Mouse (Mus musculus) CH12.LX (cell line): ENCODE measurements around the gene Fam13c. TPM values are rescaled to one million over a fixed set of nuclear protein-coding genes. Genes with fewer than 3 reads are reported as not detected.

Source experiments
- DNase-seq: peaks from one replicate; pipeline ENCODE4 v3.0.0-alpha.2; 2013; ENCODE audit errors: extremely low read depth
- H3K27ac ChIP-seq: 2 replicates; pipeline ENCODE4 v1.5.1; 2012; ENCODE audit warnings: low read depth, mild to moderate bottlenecking, control low read depth, moderate library complexity; ENCODE audit not compliant: insufficient read depth
- H3K27me3 ChIP-seq: replicated peaks from 2 replicates; pipeline ENCODE3; 2012; ENCODE audit warnings: inconsistent platforms
- H3K36me3 ChIP-seq, 2 experiments: replicated peaks in 1 of 2; 2 replicates each; pipeline versions ENCODE3 to v1.6.1; 2012; ENCODE audit warnings: inconsistent platforms in 1 of 2, low read length in 1 of 2, mild to moderate bottlenecking in 1 of 2, mixed read lengths in 1 of 2, moderate library complexity in 1 of 2; ENCODE audit not compliant: control insufficient read depth in 1 of 2, insufficient read depth in 1 of 2
- H3K4me1 ChIP-seq, 2 experiments: 2 replicates each; pipeline ENCODE4 v1.6.1; 2012; ENCODE audit warnings: inconsistent platforms in 1 of 2, moderate library complexity in 1 of 2; ENCODE audit not compliant: insufficient read depth in 2 of 2, control insufficient read depth in 1 of 2
- H3K4me2 ChIP-seq: 2 replicates; pipeline ENCODE4 v1.6.1; 2012; ENCODE audit warnings: low read depth, mild to moderate bottlenecking, control low read depth; ENCODE audit not compliant: poor library complexity, insufficient read depth, severe bottlenecking
- H3K4me3 ChIP-seq, 3 experiments: fragments of 150-350 bp in 1 of 3; sonication (generic) in 1 of 3; replicated peaks in 1 of 3; 2 replicates each; pipeline versions ENCODE3 to v1.5.1; 2011 to 2012; ENCODE audit warnings: low read depth in 2 of 3, low read length in 2 of 3, mild to moderate bottlenecking in 2 of 3, moderate library complexity in 2 of 3, control low read depth in 1 of 3, improper control_type of control experiment in 1 of 3, inconsistent platforms in 1 of 3, mixed read lengths in 1 of 3; ENCODE audit not compliant: poor library complexity in 1 of 3
- H3K79me2 ChIP-seq: replicated peaks from 2 replicates; pipeline ENCODE4 v1.6.1; 2012; ENCODE audit warnings: mild to moderate bottlenecking, moderate library complexity; ENCODE audit not compliant: control insufficient read depth, poor library complexity, insufficient read depth, severe bottlenecking; ENCODE audit errors: extremely low read depth
- H3K9ac ChIP-seq: 2 replicates; pipeline ENCODE4 v1.6.1; 2012; ENCODE audit warnings: low read depth, mild to moderate bottlenecking, control low read depth, moderate library complexity; ENCODE audit not compliant: insufficient read depth
- H3K9me3 ChIP-seq: replicated peaks from 2 replicates; pipeline ENCODE3; 2012; ENCODE audit warnings: low read length, inconsistent platforms, mixed read lengths
- BHLHE40 ChIP-seq: IDR thresholded peaks from 2 replicates; pipeline ENCODE4 v1.6.1; 2011; ENCODE audit warnings: mild to moderate bottlenecking, low read depth, low read length, improper control_type of control experiment
- CHD1 ChIP-seq: IDR thresholded peaks from 2 replicates; pipeline ENCODE4 v1.6.1; 2012; ENCODE audit warnings: low read depth, low read length, improper control_type of control experiment, inconsistent platforms
- CTCF ChIP-seq, 2 experiments: IDR thresholded peaks in 1 of 2; conservative IDR thresholded peaks in 1 of 2; 2 replicates each; pipeline ENCODE4 v1.5.1; 2011 to 2012; ENCODE audit warnings: low read depth in 2 of 2, low read length in 2 of 2, improper control_type of control experiment in 1 of 2, inconsistent platforms in 1 of 2, mild to moderate bottlenecking in 1 of 2, moderate library complexity in 1 of 2
- ELF1 ChIP-seq: IDR thresholded peaks from 2 replicates; pipeline ENCODE4 v1.6.1; 2014; ENCODE audit warnings: low read depth, mild to moderate bottlenecking, inconsistent platforms, low read length, improper control_type of control experiment
- ETS1 ChIP-seq: conservative IDR thresholded peaks from 2 replicates; pipeline ENCODE4 v1.6.1; 2012; ENCODE audit warnings: low read depth, mild to moderate bottlenecking, inconsistent platforms, low read length, improper control_type of control experiment, moderate library complexity
- GABPA ChIP-seq: IDR thresholded peaks from 2 replicates; pipeline ENCODE4 v1.6.1; 2012; ENCODE audit warnings: low read depth, low read length, improper control_type of control experiment, inconsistent platforms; ENCODE audit not compliant: insufficient replicate concordance
- IRF4 ChIP-seq: IDR thresholded peaks from 2 replicates; pipeline ENCODE4 v1.6.1; 2014; ENCODE audit warnings: low read depth, mild to moderate bottlenecking, inconsistent platforms, low read length, improper control_type of control experiment
- MAZ ChIP-seq: IDR thresholded peaks from 2 replicates; pipeline ENCODE4 v1.6.1; 2012; ENCODE audit warnings: low read depth, mild to moderate bottlenecking, inconsistent platforms, low read length, improper control_type of control experiment, moderate library complexity
- MXI1 ChIP-seq: IDR thresholded peaks from 2 replicates; pipeline ENCODE4 v1.6.1; 2011; ENCODE audit warnings: mild to moderate bottlenecking, low read depth, low read length, improper control_type of control experiment
- MYC ChIP-seq: IDR thresholded peaks from 2 replicates; pipeline ENCODE4 v1.6.1; 2011; ENCODE audit warnings: low read depth, mild to moderate bottlenecking, improper control_type of control experiment, low read length
- NRF1 ChIP-seq: IDR thresholded peaks from 2 replicates; pipeline ENCODE4 v1.6.1; 2014; ENCODE audit warnings: low read depth, mild to moderate bottlenecking, inconsistent platforms, low read length, improper control_type of control experiment, moderate library complexity
- RCOR1 ChIP-seq: conservative IDR thresholded peaks from 2 replicates; pipeline ENCODE4 v1.6.1; 2012; ENCODE audit warnings: low read depth, mild to moderate bottlenecking, inconsistent platforms, low read length, improper control_type of control experiment
- SIN3A ChIP-seq: IDR thresholded peaks from 2 replicates; pipeline ENCODE4 v1.6.1; 2012; ENCODE audit warnings: low read length, improper control_type of control experiment, inconsistent platforms
- SMC3 ChIP-seq: IDR thresholded peaks from 2 replicates; pipeline ENCODE4 v1.6.1; 2011; ENCODE audit warnings: low read depth, low read length, improper control_type of control experiment
- USF2 ChIP-seq: conservative IDR thresholded peaks from 2 replicates; pipeline ENCODE4 v1.6.1; 2011; ENCODE audit warnings: low read depth, low read length, improper control_type of control experiment
- ZC3H11A ChIP-seq: IDR thresholded peaks from 2 replicates; pipeline ENCODE4 v1.6.1; 2012; ENCODE audit warnings: low read depth, mild to moderate bottlenecking, inconsistent platforms, low read length, improper control_type of control experiment
- ZMIZ1 ChIP-seq: IDR thresholded peaks from 2 replicates; pipeline ENCODE4 v1.6.1; 2012; ENCODE audit warnings: low read depth, mild to moderate bottlenecking, inconsistent platforms, low read length, improper control_type of control experiment
- dilution Hi-C: fragments of 300-500 bp; cut with MboI; formaldehyde crosslinking; loops from 2 replicates; pipeline ENCODE4 v1.14.3; 2020; ENCODE audit warnings: low sequenced_read_pairs; ENCODE audit not compliant: extremely low pct_unique_long_range_greater_than_20kb, extremely low pct_ligation_motif_present
- in situ Hi-C: fragments of 300-500 bp; cut with MboI; formaldehyde crosslinking; loops from 3 replicates; pipeline ENCODE4 v1.14.3; 2019; ENCODE audit warnings: low sequenced_read_pairs, low pct_ligation_motif_present, low pct_unique_long_range_greater_than_20kb, mixed read lengths
- polyA plus RNA-seq: library from polyadenylated mRNA; unstranded; fragments of >175 nt; gene quantifications from 2 replicates; pipeline ENCODE4 v1.2.1, GENCODE M21; 2012; ENCODE audit warnings: low read depth; ENCODE audit not compliant: insufficient read length
- total RNA-seq, 2 experiments: library from RNA; depleted of rRNA; stranded (reverse); fragments of 300-350 nt in 1 of 2; fragments of >200 nt in 1 of 2; gene quantifications; 2 replicates each; pipeline ENCODE4 v1.2.3; 2012 to 2014

The Fam13c gene
- total and polyA plus RNA-seq, 3 experiments = not detected

DNA sequence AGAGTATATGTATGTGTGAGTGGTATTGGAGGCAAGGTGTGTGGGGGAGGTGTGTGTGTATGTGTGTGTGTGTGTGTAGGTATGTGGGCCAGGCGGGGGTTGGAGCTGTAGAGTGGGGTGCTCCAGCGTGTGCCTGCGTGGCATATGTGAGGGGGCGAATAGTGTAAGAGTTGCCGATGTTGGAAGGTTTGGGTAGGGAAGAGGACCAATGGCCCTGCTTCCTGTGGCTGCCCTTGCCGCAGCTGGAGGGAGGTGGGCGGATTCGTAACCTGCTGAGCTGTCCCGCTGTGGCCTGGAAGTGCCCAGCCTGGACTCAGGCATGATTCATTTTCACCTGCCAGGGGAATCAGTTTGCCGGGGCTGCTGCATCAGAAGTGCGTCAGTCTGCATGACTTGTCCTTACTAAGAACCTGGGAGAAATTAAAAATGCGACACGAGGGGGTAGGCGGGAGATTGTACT lies 79.4 kb downstream of the Fam13c start:
- Histone ChIP-seq H3K4me3 (no peak overlapping the region), H3K79me2 (no peaks in the 10 kb centered on the region), H3K9ac (no peak overlapping the region), H3K36me3 (no peaks in the 10 kb centered on the region), H3K27me3 (no peaks in the 10 kb centered on the region), H3K27ac (no peak overlapping the region), H3K4me1 (no peaks in the 10 kb centered on the region)
- in situ Hi-C loops = no loop called here
- dilution Hi-C loops = no loop called here
- DNase-seq = no peak
- TF ChIP-seq ZC3H11A (no peak), MYC (no peak), CHD1 (no peak), RCOR1 (no peak), MXI1 (no peak), ETS1 (no peak), SIN3A (no peak), IRF4 (no peak), GABPA (no peak), USF2 (no peak), MAZ (no peak)
- TF ChIP-seq, all 38 proteins: peak for 0
- peaks cover 84% of the 10 kb centered on the region for H3K9me3 ChIP-seq
- no peak overlapping the region for H3K4me2 ChIP-seq

DNA sequence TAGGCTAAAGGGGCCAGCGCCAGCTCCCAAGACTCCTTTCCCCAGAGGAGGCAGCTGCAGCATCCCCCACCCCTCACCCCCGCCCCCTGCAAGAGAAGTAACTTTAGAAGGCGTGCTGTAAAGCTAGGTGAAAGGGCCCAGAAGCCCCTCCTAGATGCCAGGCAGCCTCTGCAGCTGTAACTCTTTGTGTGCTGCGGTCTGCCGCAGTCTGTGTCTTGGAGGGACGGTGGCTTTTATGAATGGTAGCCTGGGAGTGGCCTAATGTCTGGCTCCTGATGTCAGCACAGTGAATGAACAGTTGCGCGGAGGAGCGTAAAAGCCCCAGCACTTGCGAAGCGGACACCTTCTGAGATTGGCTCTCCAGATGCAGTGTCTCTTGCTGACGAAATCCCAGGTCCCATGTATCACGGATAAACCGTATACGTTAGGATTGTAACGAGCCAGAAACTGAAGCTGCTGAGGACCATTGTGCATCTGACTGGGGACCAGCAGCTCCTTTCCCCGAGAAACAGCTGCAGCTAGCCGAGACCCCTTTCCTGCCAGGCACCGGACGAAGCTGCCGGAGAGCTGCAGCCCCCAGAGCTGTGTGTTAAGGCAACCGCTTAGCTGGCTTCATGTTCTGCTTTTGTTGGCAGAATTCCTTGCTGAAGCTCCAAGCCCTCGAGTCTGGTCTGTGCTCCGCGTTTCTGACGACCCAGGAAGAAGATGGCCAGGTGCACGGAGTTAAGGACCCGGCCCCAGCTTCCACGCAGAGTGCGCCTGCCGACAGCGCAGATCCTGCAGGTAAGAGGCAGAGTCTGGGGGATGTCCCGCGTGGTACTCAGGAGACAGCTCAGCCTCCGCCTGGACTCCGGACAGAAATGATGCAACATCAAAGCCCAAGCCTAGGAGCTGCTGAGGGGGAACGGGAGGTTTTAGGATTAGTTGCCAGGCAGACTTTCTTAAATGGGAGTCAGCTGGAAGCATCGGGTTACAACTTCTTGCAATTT lies 80.2 kb downstream of the Fam13c start:
- Histone ChIP-seq H3K9ac (no peak overlapping the region), H3K4me3 (no peak overlapping the region), H3K27ac (no peak overlapping the region), H3K4me2 (no peak overlapping the region), H3K4me1 (no peaks in the 10 kb centered on the region), H3K9me3 (peaks cover 83% of the 10 kb centered on the region), H3K36me3 (no peaks in the 10 kb centered on the region), H3K79me2 (no peaks in the 10 kb centered on the region), H3K27me3 (no peaks in the 10 kb centered on the region)
- dilution Hi-C loops (no loop called here), in situ Hi-C loops (no loop called here)
- TF ChIP-seq MXI1 = no peak
- no peak for DNase-seq

- no peak overlapping the region for H3K4me2 ChIP-seq
- in situ Hi-C loops = no loop called here
- no peaks in the 10 kb centered on the region for H3K79me2 ChIP-seq
- no peaks in the 10 kb centered on the region for H3K4me1 ChIP-seq
- H3K27me3 ChIP-seq = no peaks in the 10 kb centered on the region
- no peak overlapping the region for H3K27ac ChIP-seq
- H3K36me3 ChIP-seq = no peaks in the 10 kb centered on the region
- DNase-seq = no peak
- no peak overlapping the region for H3K4me3 ChIP-seq
- no peak for TF ChIP-seq ZC3H11A
- no peak for TF ChIP-seq SMC3
- TF ChIP-seq NRF1 = no peak
- TF ChIP-seq BHLHE40 = no peak
- TF ChIP-seq ELF1 = no peak
- no peak for TF ChIP-seq ZMIZ1
- no peak for TF ChIP-seq CTCF (conservative IDR thresholded peaks at IDR 0.05 in 1 of 2, IDR thresholded peaks at IDR 0.05 in 1 of 2; ENCODE audit: low read depth in 2 of 2, low read length in 2 of 2)
- no peak for TF ChIP-seq MAZ
- no peak overlapping the region for H3K9ac ChIP-seq
- peaks cover 80% of the 10 kb centered on the region for H3K9me3 ChIP-seq
- dilution Hi-C loops = no loop called here
Measured at GRCm38 (mm10) chr10:70521379-70521778, 81.1 kb downstream of the Fam13c start.
